Mouse (Mus musculus) lung, embryonic 16.5 days (tissue): ENCODE results near the gene Olfr888. TPM values are rescaled to one million over a fixed set of nuclear protein-coding genes. Genes with fewer than 3 reads are reported as not detected.

Source experiments
- ATAC-seq: fragments of 200-750 bp; cut with Nextera tagmentation; 2 replicates; pipeline ENCODE4 v1.8.0; 2017; ENCODE audit warnings: low read depth, mild to moderate bottlenecking, moderate library complexity
- H3K27ac ChIP-seq: fragments of 300-500 bp; sonication (generic); 2 replicates; pipeline ENCODE4 v1.5.1; 2014; ENCODE audit warnings: mild to moderate bottlenecking, control low read depth, low read length
- H3K27me3 ChIP-seq: fragments of 300-500 bp; sonication (generic); 2 replicates; pipeline ENCODE4 v1.6.1; 2014; ENCODE audit warnings: low read depth, low read length, mixed read lengths; ENCODE audit not compliant: control insufficient read depth, insufficient read depth
- H3K36me3 ChIP-seq: fragments of 300-500 bp; sonication (generic); 2 replicates; pipeline ENCODE4 v1.6.1; 2014; ENCODE audit warnings: low read length; ENCODE audit not compliant: control insufficient read depth, insufficient read depth
- H3K4me1 ChIP-seq: fragments of 300-500 bp; sonication (generic); replicated peaks from 2 replicates; pipeline ENCODE4 v1.6.1; 2014; ENCODE audit warnings: low read length, mixed read lengths; ENCODE audit not compliant: control insufficient read depth, insufficient read depth
- H3K4me2 ChIP-seq: fragments of 300-500 bp; sonication (generic); 2 replicates; pipeline ENCODE4 v1.6.1; 2014; ENCODE audit warnings: low read depth, low read length, control low read depth
- H3K4me3 ChIP-seq: fragments of 300-500 bp; sonication (generic); 2 replicates; pipeline ENCODE4 v1.5.1; 2014; ENCODE audit warnings: mild to moderate bottlenecking, low read length, control low read depth
- H3K9ac ChIP-seq: fragments of 300-500 bp; sonication (generic); 2 replicates; pipeline ENCODE4 v1.6.1; 2014; ENCODE audit warnings: low read length, control low read depth
- H3K9me3 ChIP-seq: fragments of 300-500 bp; sonication (generic); 2 replicates; pipeline ENCODE4 v1.6.1; 2016; ENCODE audit warnings: low read length; ENCODE audit not compliant: control insufficient read depth
- WGBS: fragments of 180-500 bp; shearing (Covaris S2); extraction: QIAGEN DNeasy Blood & Tissue Kit; methylation state at CpG from one replicate; pipeline ENCODE4 v1.1.7; 2014; 5-methylcytosine and 5-hydroxymethylcytosine counted together
- polyA plus RNA-seq: library from polyadenylated mRNA; unstranded; fragments of >200 nt; fragmentation: Nextera tagmentation; extraction: Ambion mirVana; gene quantifications from 2 replicates; pipeline ENCODE4 v1.2.1, GENCODE M21; 2015

Gene Olfr888
- not detected in 2 replicates for polyA plus RNA-seq

DNA sequence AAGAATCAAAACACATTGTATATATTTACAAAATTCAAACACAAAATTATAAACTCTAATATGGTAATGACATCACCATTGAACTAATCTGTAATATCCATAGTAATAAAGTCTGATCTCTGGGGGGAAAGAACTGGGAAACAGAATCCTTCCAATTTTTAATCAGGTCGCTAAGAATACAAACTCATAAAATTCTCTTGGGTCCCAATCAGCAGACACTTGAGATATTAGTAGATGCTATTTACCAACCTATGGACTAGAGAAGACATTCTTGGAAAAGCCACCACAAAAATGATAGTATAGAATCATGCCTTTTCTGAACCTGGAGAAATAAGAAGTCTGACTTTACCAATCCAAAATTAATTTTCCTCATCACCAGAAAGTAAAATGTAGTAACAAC, at the start of gene Olfr888:
TSS of gene Olfr888 (plus strand) at position 301 of the 400 bp plus-strand sequence.
- WGBS = 61% methylated on average over 1 of the region's 1 CpGs

DNA sequence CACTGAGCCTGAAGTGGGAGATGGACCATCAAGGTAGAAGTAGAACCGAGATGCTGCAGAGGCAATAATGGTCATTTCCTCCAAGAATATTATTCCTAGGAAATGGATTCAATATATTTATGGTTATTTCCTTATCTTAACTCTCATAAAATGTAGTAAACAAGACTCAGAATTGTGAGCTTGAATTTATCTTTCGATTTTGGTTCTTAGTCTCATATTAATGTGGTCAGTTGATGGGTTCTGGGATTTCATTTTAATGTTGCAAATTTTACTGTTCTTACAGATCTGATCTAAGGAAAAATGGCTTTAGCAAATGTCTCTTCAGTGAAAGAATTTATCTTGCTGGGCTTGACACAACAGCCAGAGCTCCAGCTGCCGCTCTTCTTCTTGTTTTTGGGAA, 46.9 kb upstream of the Olfr888 start, which contains the start of gene Olfr885:
TSS of gene Olfr885 (plus strand) at position 301 of the 400 bp plus-strand sequence.
- no peak for ATAC-seq
- Histone ChIP-seq H3K36me3 (no peaks in the 10 kb centered on the region), H3K4me2 (no peak within 1 kb of the TSS), H3K4me3 (no peak within 1 kb of the TSS), H3K27me3 (no peaks in the 10 kb centered on the region), H3K4me1 (no peaks in the 10 kb centered on the region), H3K27ac (no peak within 1 kb of the TSS), H3K9me3 (no peaks in the 10 kb centered on the region), H3K9ac (no peak within 1 kb of the TSS)
- WGBS = 78% methylated on average over 3 of the region's 3 CpGs

More for the DNA sequence above, at the start of gene Olfr888:
- no peak within 1 kb of the TSS for H3K4me3 ChIP-seq
- H3K4me1 ChIP-seq = no peaks in the 10 kb centered on the region
- no peak within 1 kb of the TSS for H3K4me2 ChIP-seq
- ATAC-seq = no peak
- H3K9ac ChIP-seq = no peak within 1 kb of the TSS
- H3K9me3 ChIP-seq = no peaks in the 10 kb centered on the region
- H3K27ac ChIP-seq = no peak within 1 kb of the TSS
- no peaks in the 10 kb centered on the region for H3K36me3 ChIP-seq
- no peaks in the 10 kb centered on the region for H3K27me3 ChIP-seq

DNA sequence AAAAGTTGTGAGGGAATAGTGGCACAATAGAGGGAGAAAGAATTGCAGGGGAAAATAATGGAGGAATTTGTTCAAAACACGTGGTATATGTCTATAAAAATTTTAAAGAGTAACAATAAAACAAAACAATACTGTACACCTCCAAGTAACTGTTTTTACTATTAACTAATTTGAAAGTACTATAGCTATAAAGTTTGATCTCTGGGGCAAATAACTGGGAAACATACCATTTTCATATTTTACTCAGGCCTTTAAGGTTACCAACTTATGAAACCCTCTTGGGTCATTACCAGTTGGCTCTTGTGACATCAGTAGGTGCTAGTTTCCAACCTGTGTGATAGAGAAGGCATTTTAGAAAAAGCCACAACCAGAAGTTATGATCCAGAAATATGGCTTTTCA, 24.2 kb upstream of the Olfr888 start, which contains the start of gene Olfr887:
TSS of gene Olfr887 (plus strand) at position 301 of the 400 bp plus-strand sequence.
- Histone ChIP-seq H3K4me3 (no peak within 1 kb of the TSS), H3K9ac (no peak within 1 kb of the TSS), H3K4me1 (no peaks in the 10 kb centered on the region), H3K36me3 (no peaks in the 10 kb centered on the region), H3K4me2 (no peak within 1 kb of the TSS), H3K27ac (no peak within 1 kb of the TSS), H3K27me3 (no peaks in the 10 kb centered on the region), H3K9me3 (no peaks in the 10 kb centered on the region)
- no peak for ATAC-seq
- WGBS = 72% methylated on average over 1 of the region's 1 CpGs

DNA sequence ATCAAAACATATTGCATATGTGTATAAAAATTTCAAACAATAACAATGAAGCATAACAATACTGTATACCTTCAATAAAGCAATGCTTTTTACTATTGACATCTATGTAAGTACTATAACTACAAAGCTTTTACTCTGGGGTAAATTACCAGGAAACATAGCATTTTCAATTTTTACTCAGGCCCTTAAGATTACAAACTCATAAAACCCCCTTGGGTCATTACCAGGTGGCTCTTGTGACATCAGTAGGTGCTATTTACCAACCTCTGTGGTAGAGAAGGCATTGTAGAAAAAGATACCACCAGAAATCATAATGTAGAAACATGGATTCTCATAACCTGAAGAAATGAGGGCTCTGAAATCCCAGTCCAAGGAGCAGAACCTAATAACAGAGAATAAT, 7.0 kb downstream of the Olfr888 start, which contains the start of gene Olfr889:
TSS of gene Olfr889 (plus strand) at position 301 of the 400 bp plus-strand sequence.
- ATAC-seq = no peak
- Histone ChIP-seq H3K27me3 (no peaks in the 10 kb centered on the region), H3K9me3 (no peaks in the 10 kb centered on the region), H3K4me3 (no peak within 1 kb of the TSS), H3K4me1 (no peaks in the 10 kb centered on the region), H3K4me2 (no peak within 1 kb of the TSS), H3K36me3 (no peaks in the 10 kb centered on the region), H3K9ac (no peak within 1 kb of the TSS), H3K27ac (no peak within 1 kb of the TSS)

DNA sequence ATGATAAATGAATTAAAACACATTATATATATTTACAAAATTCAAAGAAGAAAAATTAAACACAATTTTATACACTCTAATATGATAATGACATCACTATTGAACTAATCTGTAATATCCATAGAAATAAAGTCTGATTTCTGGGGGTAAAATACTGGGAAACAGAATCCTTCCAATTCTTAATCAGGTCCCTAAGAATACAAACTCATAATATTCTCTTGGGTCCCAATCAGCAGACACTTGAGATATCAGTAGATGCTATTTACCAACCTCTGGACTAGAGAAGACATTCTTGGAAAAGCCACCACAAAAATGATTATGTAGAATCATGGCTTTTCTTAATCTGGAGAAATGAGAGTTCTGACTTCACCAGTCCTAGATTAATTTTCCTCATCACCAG, 34.3 kb downstream of the Olfr888 start, which contains the start of gene Olfr890:
TSS of gene Olfr890 (plus strand) at position 301 of the 400 bp plus-strand sequence.
- no peaks in the 10 kb centered on the region for H3K36me3 ChIP-seq
- H3K4me1 ChIP-seq = no peaks in the 10 kb centered on the region
- H3K9me3 ChIP-seq = no peaks in the 10 kb centered on the region
- H3K27me3 ChIP-seq = no peaks in the 10 kb centered on the region
- no peak for ATAC-seq
- no peak within 1 kb of the TSS for H3K4me3 ChIP-seq
- no peak within 1 kb of the TSS for H3K4me2 ChIP-seq
- no peak within 1 kb of the TSS for H3K27ac ChIP-seq
- no peak within 1 kb of the TSS for H3K9ac ChIP-seq

Other genes with a start within 250 kb of the Olfr888 start
- not detected in 2 replicates for gene Olfr145, start 211.4 kb upstream of the Olfr888 start, polyA plus RNA-seq
- gene Olfr878, start 190.3 kb upstream of the Olfr888 start, polyA plus RNA-seq = not detected in 2 replicates
- gene Olfr881, start 116.3 kb upstream of the Olfr888 start, polyA plus RNA-seq = not detected in 2 replicates
- not detected in 2 replicates for gene Olfr883, start 82.3 kb upstream of the Olfr888 start, polyA plus RNA-seq
- not detected in 2 replicates for gene Olfr884, start 61.6 kb upstream of the Olfr888 start, polyA plus RNA-seq
- gene Olfr885, start 46.8 kb upstream of the Olfr888 start, polyA plus RNA-seq = not detected in 2 replicates
- gene Olfr887, start 24.1 kb upstream of the Olfr888 start, polyA plus RNA-seq = not detected in 2 replicates
- gene Olfr889, start 7.1 kb downstream of the Olfr888 start, polyA plus RNA-seq = 0.04 TPM in 1 of 2 replicates, not detected in the other
- not detected in 2 replicates for gene Olfr890, start 34.4 kb downstream of the Olfr888 start, polyA plus RNA-seq
- not detected in 2 replicates for gene Olfr891, start 72.7 kb downstream of the Olfr888 start, polyA plus RNA-seq
- not detected in 2 replicates for gene Olfr893, start 100.2 kb downstream of the Olfr888 start, polyA plus RNA-seq
- not detected in 2 replicates for gene Olfr894, start 109.9 kb downstream of the Olfr888 start, polyA plus RNA-seq
- not detected in 2 replicates for gene Olfr143, start 144.6 kb downstream of the Olfr888 start, polyA plus RNA-seq
- gene Olfr895, start 159.7 kb downstream of the Olfr888 start, polyA plus RNA-seq = not detected in 2 replicates
- gene Olfr896-ps1, start 183.0 kb downstream of the Olfr888 start, polyA plus RNA-seq = not detected in 2 replicates
- gene Olfr25, start 220.9 kb downstream of the Olfr888 start, polyA plus RNA-seq = not detected in 2 replicates
- gene Olfr898, start 240.3 kb downstream of the Olfr888 start, polyA plus RNA-seq = not detected in 2 replicates